Mouse (Mus musculus) kidney, postnatal 14 days (tissue): ENCODE data around the gene Bhlhe41.

Source experiments
- DNase-seq: peaks from one replicate; pipeline ENCODE4 v3.0.0; 2022; ENCODE audit warnings: mixed read lengths

Bhlhe41 gene

DNA sequence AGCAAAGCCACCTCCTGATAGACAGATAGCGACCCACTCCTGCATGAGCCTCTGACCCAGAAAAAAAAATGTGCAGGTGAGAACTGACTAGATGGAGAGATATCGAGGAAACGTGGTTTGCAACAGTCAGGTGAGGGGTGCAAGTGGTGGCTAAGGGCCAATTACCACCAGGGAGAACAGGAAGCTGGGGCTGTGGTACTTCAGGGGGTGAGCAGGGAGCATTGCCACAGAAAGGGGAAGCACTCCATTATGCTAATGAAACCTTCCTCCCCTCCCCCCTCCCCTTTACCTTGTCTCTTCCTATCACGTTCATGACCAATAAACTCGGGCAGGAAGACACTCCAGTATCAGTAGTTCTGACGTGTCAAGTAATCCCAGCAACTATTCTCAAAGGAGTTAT, 30.0 kb downstream of the Bhlhe41 start:
- DNase-seq = no peak

DNA sequence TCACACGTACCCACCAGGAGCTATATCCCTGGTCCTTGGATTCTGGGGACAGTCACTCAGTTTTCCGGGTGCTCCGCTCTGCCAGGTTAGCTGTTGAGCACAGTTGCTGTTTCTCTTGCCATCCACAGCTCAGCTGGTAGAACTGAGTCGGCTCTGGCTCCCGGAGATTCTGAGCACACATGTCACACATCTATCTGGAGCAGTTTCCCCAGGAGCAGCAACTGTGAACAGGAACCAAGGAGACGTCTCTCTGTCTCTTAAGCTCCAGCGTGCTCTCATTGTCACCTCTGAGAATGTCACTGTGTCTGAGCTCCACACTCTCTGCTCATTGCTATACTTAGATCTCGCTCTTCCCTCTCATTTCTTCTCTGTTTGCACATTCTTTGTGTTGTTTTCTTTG, 32.4 kb downstream of the Bhlhe41 start:
- DNase-seq = no peak

DNA sequence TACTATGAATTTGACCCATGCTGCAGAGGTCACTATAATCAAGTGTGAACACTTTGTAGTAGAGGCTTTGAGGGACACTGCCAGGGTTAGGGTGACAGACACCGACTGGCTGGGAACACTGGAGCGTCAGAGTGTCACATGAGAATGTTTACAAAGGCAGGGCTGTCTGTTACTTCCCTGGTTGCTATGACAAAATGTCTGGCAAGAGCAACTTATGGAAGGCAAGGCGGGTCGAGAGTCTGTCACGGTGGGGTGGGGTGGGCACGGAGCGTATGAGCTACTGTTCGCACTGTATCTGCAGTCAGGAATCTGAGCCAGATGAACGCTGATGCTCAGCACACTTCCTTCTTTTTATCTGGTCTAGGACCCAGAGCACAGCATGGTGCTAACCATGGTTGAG, 34.7 kb downstream of the Bhlhe41 start:
- DNase-seq = no peak

DNA sequence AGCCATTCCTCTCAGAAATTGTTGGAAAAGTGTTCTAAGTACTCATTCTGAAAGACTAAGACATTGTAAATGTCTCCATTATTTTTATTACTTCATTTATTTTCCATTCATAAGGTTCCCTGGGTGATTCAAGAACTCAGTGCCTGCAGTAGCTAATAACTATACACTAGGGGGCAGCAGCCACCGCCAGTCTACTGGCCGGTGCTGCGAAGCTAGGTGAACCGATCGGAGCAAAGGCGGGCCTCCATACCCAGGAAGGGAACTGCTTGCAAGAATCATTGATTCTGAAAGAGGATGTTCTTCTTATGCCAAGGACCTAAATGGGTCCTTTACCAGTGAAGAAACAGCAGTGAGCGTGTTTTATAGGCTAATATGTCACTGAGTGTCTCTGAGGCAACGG, 35.2 kb downstream of the Bhlhe41 start:
- DNase-seq = peak; percentile 75

DNA sequence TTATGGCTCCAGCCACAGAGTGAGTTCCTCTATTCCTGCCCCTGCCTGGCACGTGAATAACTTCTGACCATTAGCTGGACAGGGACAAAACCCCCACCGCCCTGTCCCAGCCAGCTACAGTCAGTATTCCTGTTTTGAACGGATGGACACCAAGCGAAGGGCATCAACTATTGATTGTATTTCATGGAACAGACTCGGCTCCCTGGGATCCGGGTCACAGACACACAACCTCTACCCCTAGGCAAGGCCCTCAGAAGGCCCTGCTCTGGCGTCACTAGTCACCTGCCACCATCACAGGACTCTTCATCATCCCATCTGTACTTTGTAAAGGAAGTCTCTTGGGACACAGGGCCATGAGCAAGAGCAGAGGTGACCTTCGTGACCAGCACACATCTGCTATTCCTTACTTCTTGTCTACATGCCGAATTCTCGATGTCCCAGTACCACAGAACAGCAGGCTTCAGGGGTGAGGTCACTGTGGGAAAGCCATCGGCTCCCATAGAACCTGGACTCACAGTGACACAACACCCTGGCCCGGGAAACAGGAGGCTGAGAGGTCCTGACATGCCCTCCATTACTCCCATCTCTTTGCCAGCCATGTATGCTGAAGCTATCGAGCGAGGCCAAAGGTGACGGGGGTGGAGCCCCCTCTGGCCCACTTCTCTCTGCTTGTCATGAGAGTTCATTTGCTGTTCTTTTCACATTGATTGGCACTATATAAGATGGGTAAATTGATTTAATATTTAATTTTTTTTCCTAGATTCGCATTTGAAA, 36.1 kb downstream of the Bhlhe41 start:
- DNase-seq = no peak

DNA sequence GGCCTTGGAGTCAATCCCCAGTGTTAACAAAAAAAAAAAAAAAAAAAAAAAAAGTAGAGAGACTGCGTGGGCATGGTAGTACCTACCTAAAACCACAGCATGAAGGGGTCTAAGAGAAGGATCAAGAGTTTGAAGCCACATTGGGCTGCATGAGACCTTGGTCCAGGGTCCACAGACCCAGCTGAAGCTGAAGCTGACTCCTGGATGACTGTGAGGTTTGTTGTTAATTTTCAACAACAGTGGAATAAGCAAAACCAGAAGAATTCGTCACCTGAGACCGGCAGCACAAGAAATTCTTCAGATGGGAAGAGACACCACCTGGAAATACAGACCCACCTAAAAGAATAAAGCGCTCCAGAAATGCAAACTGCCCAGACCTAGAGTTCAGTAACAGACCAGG, 39.1 kb downstream of the Bhlhe41 start:
- DNase-seq = no peak

DNA sequence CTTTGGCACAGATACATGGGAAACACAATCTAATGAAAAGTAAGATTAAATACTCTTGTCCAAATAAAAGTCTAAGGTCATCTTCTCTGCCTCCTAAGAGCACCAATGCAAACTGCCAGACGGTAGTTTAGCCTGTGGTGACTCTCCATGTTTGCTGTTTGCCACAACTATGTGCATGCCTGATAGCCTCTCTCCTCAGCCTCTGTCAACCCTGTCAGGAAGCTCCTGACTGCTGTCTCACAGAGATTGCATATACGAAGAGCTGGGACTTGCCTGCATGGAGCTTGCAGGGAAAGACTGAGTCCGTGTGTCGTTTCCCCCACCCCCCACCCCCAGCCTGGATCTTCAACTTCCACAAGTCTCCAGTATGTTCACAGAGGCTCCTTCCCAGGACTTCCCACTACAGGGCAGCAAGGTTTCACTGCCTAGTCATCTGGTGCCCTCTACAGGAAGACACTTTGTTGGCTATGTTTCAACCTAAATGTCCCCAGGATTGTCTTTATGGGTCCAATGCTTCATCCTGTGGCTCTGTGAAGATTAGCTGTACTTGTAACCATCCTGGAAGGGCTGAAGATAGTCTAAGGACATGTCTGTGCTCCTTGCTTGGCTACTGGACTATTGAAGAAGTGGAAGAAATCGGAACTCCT, 41.6 kb downstream of the Bhlhe41 start:
- peak; percentile 61 for DNase-seq

DNA sequence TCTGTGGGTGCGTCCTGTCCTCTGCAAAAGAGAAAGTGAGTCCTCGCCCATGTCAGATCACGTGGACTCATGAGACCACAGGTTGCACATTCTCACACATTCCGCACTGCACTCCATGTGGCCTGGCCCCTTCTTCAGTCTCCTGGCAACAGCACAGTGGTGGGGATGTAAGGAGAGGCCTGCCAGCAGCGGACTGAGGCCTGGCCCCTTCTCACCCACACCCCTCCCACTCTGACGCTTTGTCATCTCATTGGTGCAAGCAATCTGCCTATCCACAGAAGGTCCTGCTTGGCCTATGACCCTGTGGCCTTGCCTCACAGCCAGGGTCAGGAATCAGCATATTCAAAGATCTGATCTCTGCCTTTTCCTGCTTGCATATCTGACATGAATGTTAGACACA, 42.3 kb downstream of the Bhlhe41 start:
- DNase-seq = no peak

DNA sequence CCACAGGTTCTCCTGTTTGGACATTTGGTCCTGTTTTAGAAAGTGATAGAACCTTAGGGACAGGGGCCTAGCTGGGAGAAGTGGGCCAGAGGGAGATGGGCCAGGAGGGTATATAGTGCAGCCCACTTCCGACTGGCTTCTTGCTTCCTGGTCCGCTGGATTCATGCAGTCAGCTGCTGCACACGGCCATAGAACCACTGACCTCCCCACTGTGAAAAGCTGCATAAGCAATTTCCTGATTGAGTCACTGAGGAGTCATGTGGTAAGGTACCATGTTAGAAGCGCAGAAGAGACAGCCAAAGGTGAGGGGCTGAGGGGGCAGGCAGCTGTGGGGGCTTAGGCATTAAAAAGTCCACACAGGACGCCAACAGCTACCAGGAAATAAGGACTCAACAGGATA, 43.1 kb downstream of the Bhlhe41 start:
- no peak for DNase-seq

DNA sequence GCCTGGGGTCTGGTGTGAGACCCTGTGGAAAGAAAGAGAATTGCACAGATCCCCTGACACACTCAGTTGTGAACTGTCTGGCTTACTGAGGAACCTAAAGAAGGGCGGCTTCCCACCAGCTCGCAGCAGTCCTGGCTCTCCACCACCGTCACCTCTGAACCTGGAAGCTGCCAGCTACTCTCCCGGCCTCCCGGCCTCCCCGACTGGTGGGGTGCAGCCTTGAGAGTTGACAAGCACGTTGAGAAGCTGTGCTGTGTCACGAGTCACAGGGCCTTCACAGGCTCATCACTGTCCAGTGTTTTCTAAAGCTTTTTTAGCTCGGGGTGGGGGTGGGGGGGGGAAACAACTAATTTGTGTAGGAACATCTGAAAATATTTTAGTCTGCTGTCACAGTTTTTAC, 46.2 kb downstream of the Bhlhe41 start:
- DNase-seq = no peak

DNA sequence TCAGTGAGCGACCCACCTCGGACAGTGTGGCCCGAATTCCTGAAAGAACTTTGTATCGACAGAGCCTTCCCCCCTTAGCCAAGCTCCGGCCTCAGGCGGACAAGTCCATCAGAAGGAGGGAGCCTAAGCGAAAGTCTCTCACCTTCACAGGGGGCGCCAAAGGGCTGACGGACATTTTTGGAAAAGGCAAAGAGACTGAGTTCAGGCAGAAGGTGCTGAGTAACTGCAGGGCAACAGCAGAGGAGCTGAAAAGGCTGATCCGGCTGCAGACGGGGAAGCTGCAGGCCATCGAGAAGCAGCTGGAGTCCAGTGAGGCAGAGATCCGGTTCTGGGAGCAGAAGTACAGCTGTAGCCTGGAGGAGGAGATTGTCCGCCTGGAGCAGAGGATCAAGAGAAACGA, 50.2 kb downstream of the Bhlhe41 start:
- no peak for DNase-seq

DNA sequence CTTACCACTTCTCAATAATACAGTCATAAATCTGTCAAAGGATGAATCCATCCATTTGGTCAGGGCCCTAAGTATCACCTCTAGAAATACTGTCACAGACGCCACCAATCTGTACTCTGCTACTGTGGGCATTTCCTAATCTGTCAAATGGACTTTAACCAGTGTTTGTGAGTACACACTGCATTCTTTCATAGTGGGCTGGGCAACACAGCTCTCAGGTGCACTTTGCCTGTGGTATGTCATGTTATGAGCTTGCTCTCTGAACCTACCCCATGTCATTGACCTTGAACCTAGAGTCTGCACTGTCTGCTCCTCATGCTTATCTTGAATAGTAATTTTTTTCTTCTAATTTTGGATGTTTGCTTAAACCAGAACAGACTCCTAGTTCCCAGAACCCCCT, 54.2 kb downstream of the Bhlhe41 start:
- DNase-seq = no peak

DNA sequence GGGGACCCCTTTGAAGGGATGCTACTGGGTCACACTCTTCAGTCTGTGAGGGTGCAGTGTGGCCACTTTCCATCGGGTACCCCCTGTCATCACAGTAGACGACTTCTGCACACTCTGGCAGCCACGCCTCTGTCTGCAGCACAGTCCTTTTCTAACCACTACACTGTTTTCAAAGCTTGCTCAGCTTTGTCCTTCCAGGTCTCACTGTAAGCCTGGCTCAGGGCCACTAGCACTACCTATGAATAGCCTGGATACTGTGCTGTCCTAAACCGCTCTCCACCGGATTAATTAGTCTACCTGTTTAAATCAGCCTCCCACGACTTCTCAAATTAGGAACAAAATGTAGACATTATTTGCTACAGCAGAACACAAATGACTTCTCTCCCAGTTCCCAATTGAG, 55.3 kb downstream of the Bhlhe41 start:
- DNase-seq = no peak

DNA sequence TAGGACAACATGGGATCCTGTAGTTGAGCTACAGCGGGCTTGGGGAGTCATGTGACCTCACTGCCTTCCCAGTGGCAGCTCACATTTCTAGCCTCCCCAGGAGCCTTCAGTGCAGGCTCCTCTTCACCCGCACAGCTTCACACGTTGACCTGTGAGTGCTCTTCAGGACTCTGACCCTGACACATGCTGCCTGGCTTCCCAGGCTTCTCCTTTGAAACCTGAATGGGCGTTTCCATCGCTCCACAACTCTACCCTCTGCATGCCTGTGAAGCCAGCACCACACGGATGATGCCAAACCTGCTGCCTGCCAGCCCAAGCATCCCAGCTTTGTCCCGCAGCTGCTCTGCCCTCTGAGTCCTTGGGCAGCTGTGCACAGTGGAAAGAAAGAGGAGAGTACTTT, 55.8 kb downstream of the Bhlhe41 start:
- no peak for DNase-seq
